In the genomic region with DNA sequence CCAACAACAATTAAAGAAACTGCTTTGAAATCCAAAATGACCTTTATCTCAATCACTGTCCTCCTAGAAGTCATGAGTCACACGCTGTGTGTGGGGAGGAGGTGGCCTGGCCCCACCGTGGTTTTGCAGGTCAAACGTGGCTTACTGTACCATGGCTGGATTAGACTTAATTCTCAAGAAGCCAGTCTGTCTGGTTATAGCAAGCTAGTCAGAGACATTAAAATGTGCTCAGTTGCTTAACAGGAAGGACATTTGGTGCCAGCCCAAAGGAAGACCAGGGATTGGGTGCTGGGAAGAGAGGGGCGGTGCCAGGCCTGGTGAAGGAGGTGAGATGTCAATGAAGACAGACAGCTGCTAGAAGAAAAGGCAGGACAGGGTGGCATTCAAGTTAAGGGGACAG, we compare ENCODE assay signal across 16 mouse cellular contexts.
A peak's percentile ranks its signal among the peaks of the same experiment; 100 is the strongest.
DNase-seq lines count a peak whose midpoint lies in the region; ATAC-seq lines count a peak whose summit lies in the region.
"Had no signal": no experiment of that assay in that cellular context is flagged by ENCODE, and none has a peak within 500 bp of the region (broad histone marks: within the 10 kb centered on the region; RNA-seq: fewer than 3 reads in every experiment).

No protein-coding gene starts in this region.

- no peaks in the 10 kb centered on the region for H3K4me1 ChIP-seq in forebrain, embryonic 13.5 days
- H3K4me1 ChIP-seq: hindbrain, embryonic 15.5 days; liver, embryonic 12.5 days had no signal

- H3K4me3 ChIP-seq in forebrain, embryonic 13.5 days = no peak overlapping the region
- H3K4me3 ChIP-seq: embryonic facial prominence, embryonic 13.5 days; hindbrain, embryonic 15.5 days; liver, embryonic 12.5 days had no signal

- no peak for ATAC-seq in forebrain, embryonic 13.5 days
- ATAC-seq: forebrain, postnatal 0 days; liver, embryonic 12.5 days had no signal

- H3K4me2 ChIP-seq in forebrain, embryonic 13.5 days = no peak overlapping the region
- H3K4me2 ChIP-seq: embryonic facial prominence, embryonic 13.5 days; hindbrain, embryonic 15.5 days; liver, embryonic 12.5 days had no signal

- no peaks in the 10 kb centered on the region; the same call in 1 of the 2 replicates for H3K27me3 ChIP-seq in forebrain, embryonic 13.5 days
- H3K27me3 ChIP-seq: embryonic facial prominence, embryonic 13.5 days; hindbrain, embryonic 15.5 days; liver, embryonic 12.5 days had no signal

- H3K9me3 ChIP-seq in forebrain, embryonic 13.5 days (replicated peaks) = no peaks in the 10 kb centered on the region
- H3K9me3 ChIP-seq: embryonic facial prominence, embryonic 13.5 days; hindbrain, embryonic 15.5 days; liver, embryonic 12.5 days had no signal

- H3K27ac ChIP-seq in forebrain, embryonic 13.5 days = no peak overlapping the region
- H3K27ac ChIP-seq: embryonic facial prominence, embryonic 13.5 days; hindbrain, embryonic 15.5 days; liver, embryonic 12.5 days had no signal

- H3K36me3 ChIP-seq in forebrain, embryonic 13.5 days (ENCODE audit: poor library complexity, severe bottlenecking) = no peaks in the 10 kb centered on the region
- H3K36me3 ChIP-seq: embryonic facial prominence, embryonic 13.5 days; hindbrain, embryonic 15.5 days; liver, embryonic 12.5 days had no signal

- WGBS in forebrain, embryonic 13.5 days = 86% methylated on average over 4 of the region's 4 CpGs

- DNase-seq in Muller cell, postnatal 12 days (ENCODE audit: inconsistent ontology term) = peak; percentile 35
- DNase-seq in adrenal gland, postnatal 10 days = peak; percentile 61
- peak; percentile 45 for DNase-seq in kidney, adult 9 months
- DNase-seq in lung, postnatal 36 days = peak; percentile 6
- DNase-seq in spleen, adult 12 weeks (ENCODE audit: low spot score) = no peak
- no peak for DNase-seq in testis, postnatal 14 days (ENCODE audit: low spot score)
- DNase-seq in heart, adult 8-10 months (ENCODE audit: low spot score) = no peak
- DNase-seq: cerebellum, adult 9-11 months; forebrain, postnatal 0 days; gastrocnemius, postnatal 36 days; right cerebral cortex, postnatal 25 days; thymus, postnatal 4 days had no signal

- H3K9ac ChIP-seq in forebrain, embryonic 13.5 days = no peak overlapping the region
- H3K9ac ChIP-seq: embryonic facial prominence, embryonic 13.5 days; forebrain, postnatal 0 days; hindbrain, embryonic 15.5 days; liver, embryonic 12.5 days had no signal

Comparison
In these comparisons a context has a peak if more than half of its experiments do, and no peak if none do; other contexts are left out.
1. DNase-seq: peak in Muller cell, postnatal 12 days (single experiment), adrenal gland, postnatal 10 days (single experiment), kidney, adult 9 months (single experiment) and lung, postnatal 36 days (single experiment); none in spleen, adult 12 weeks (single experiment), testis, postnatal 14 days (single experiment) and heart, adult 8-10 months (single experiment).